Mouse (Mus musculus): Measurements from ENCODE around the gene Fam181a. TPM values are rescaled to one million over a fixed set of nuclear protein-coding genes. Genes with fewer than 3 reads are reported as not detected.

Gene Fam181a
- total and polyA plus RNA-seq, 2 experiments from 2014 or later = 8.9 to 11.2 TPM

GRCm38 (mm10) chr12:103352735-103353134 is 42.0 kb downstream of the Fam181a start:
- 93% methylated on average over 6 of the region's 6 CpGs for WGBS
- Histone ChIP-seq H3K27ac (ENCODE audit: low read depth, low read length) (no peak overlapping the region), H3K4me2 (ENCODE audit: low read depth, low read length, poor library complexity, severe bottlenecking) (no peak overlapping the region), H3K27me3 (ENCODE audit: insufficient read depth, low read length) (no peaks in the 10 kb centered on the region), H3K9me3 (ENCODE audit: low read length) (no peaks in the 10 kb centered on the region), H3K36me3 (ENCODE audit: insufficient read depth, low read length) (no peaks in the 10 kb centered on the region), H3K9ac (replicated peaks; ENCODE audit: low read length, poor library complexity, severe bottlenecking) (no peak overlapping the region), H3K4me3 (ENCODE audit: low read depth, low read length) (no peak overlapping the region), H3K4me1 (ENCODE audit: insufficient read depth, low read length) (no peaks in the 10 kb centered on the region)
- DNase-seq (ENCODE audit: low spot score) (no peak), ATAC-seq (ENCODE audit: low FRiP score) (no peak)
- TF ChIP-seq CTCF (IDR thresholded peaks at IDR 0.05) = no peak

- no peaks in the 10 kb centered on the region for H3K9me3 ChIP-seq (ENCODE audit: low read length)
- H3K27me3 ChIP-seq (ENCODE audit: insufficient read depth, low read length) = no peaks in the 10 kb centered on the region
- no peak overlapping the region for H3K9ac ChIP-seq (replicated peaks; ENCODE audit: low read length, poor library complexity, severe bottlenecking)
- ATAC-seq (ENCODE audit: low FRiP score) = peak; percentile 58
- no peak overlapping the region for H3K4me2 ChIP-seq (ENCODE audit: low read depth, low read length, poor library complexity, severe bottlenecking)
- H3K4me1 ChIP-seq (ENCODE audit: insufficient read depth, low read length) = no peaks in the 10 kb centered on the region
- peak; percentile 56 for TF ChIP-seq CTCF (IDR thresholded peaks at IDR 0.05)
- DNase-seq (ENCODE audit: low spot score) = peak; percentile 79
- no peak overlapping the region for H3K27ac ChIP-seq (ENCODE audit: low read depth, low read length)
- 9% methylated on average over 5 of the region's 5 CpGs for WGBS
- H3K36me3 ChIP-seq (ENCODE audit: insufficient read depth, low read length) = no peaks in the 10 kb centered on the region
- no peak overlapping the region for H3K4me3 ChIP-seq (ENCODE audit: low read depth, low read length)
Measured at GRCm38 (mm10) chr12:103353538-103353937, 42.8 kb downstream of the Fam181a start.

- Histone ChIP-seq H3K27ac (ENCODE audit: low read depth, low read length) (no peak within 1 kb of the TSS), H3K4me1 (ENCODE audit: insufficient read depth, low read length) (no peaks in the 10 kb centered on the region), H3K9ac (replicated peaks; ENCODE audit: low read length, poor library complexity, severe bottlenecking) (no peak within 1 kb of the TSS), H3K4me3 (ENCODE audit: low read depth, low read length) (no peak within 1 kb of the TSS), H3K27me3 (ENCODE audit: insufficient read depth, low read length) (no peaks in the 10 kb centered on the region), H3K36me3 (ENCODE audit: insufficient read depth, low read length) (no peaks in the 10 kb centered on the region), H3K9me3 (ENCODE audit: low read length) (no peaks in the 10 kb centered on the region), H3K4me2 (ENCODE audit: low read depth, low read length, poor library complexity, severe bottlenecking) (no peak within 1 kb of the TSS)
- WGBS = 68% methylated on average over 14 of the region's 14 CpGs
- ATAC-seq (ENCODE audit: low FRiP score) (no peak), DNase-seq (ENCODE audit: low spot score) (no peak)
- TF ChIP-seq CTCF (IDR thresholded peaks at IDR 0.05) = no peak
Measured at GRCm38 (mm10) chr12:103355746-103356414, 45.1 kb downstream of the Fam181a start, which contains the start of gene Asb2. Gene Asb2, minus strand, starts transcription at chr12:103356001.

GRCm38 (mm10) chr12:103356415-103356748 is 45.6 kb downstream of the Fam181a start:
- no peaks in the 10 kb centered on the region for H3K4me1 ChIP-seq (ENCODE audit: insufficient read depth, low read length)
- no peaks in the 10 kb centered on the region for H3K27me3 ChIP-seq (ENCODE audit: insufficient read depth, low read length)
- DNase-seq (ENCODE audit: low spot score) (no peak), ATAC-seq (ENCODE audit: low FRiP score) (no peak)
- H3K27ac ChIP-seq (ENCODE audit: low read depth, low read length) = no peak overlapping the region
- no peak overlapping the region for H3K4me3 ChIP-seq (ENCODE audit: low read depth, low read length)
- H3K4me2 ChIP-seq (ENCODE audit: low read depth, low read length, poor library complexity, severe bottlenecking) = no peak overlapping the region
- H3K36me3 ChIP-seq (ENCODE audit: insufficient read depth, low read length) = no peaks in the 10 kb centered on the region
- H3K9ac ChIP-seq (replicated peaks; ENCODE audit: low read length, poor library complexity, severe bottlenecking) = no peak overlapping the region
- TF ChIP-seq CTCF (IDR thresholded peaks at IDR 0.05) = no peak
- no peaks in the 10 kb centered on the region for H3K9me3 ChIP-seq (ENCODE audit: low read length)
- WGBS = 89% methylated on average over 4 of the region's 4 CpGs

- no peak for TF ChIP-seq CTCF (IDR thresholded peaks at IDR 0.05)
- no peak overlapping the region for H3K9ac ChIP-seq (replicated peaks; ENCODE audit: low read length, poor library complexity, severe bottlenecking)
- H3K9me3 ChIP-seq (ENCODE audit: low read length) = no peaks in the 10 kb centered on the region
- no peak for DNase-seq (ENCODE audit: low spot score)
- H3K4me3 ChIP-seq (ENCODE audit: low read depth, low read length) = no peak overlapping the region
- no peak for ATAC-seq (ENCODE audit: low FRiP score)
- 75% methylated on average over 8 of the region's 8 CpGs for WGBS
- no peak overlapping the region for H3K27ac ChIP-seq (ENCODE audit: low read depth, low read length)
- no peaks in the 10 kb centered on the region for H3K4me1 ChIP-seq (ENCODE audit: insufficient read depth, low read length)
- no peaks in the 10 kb centered on the region for H3K27me3 ChIP-seq (ENCODE audit: insufficient read depth, low read length)
- H3K36me3 ChIP-seq (ENCODE audit: insufficient read depth, low read length) = no peaks in the 10 kb centered on the region
- no peak overlapping the region for H3K4me2 ChIP-seq (ENCODE audit: low read depth, low read length, poor library complexity, severe bottlenecking)
Measured at GRCm38 (mm10) chr12:103358216-103358615, 47.4 kb downstream of the Fam181a start.

- Histone ChIP-seq H3K36me3 (ENCODE audit: insufficient read depth, low read length) (no peaks in the 10 kb centered on the region), H3K27me3 (ENCODE audit: insufficient read depth, low read length) (no peaks in the 10 kb centered on the region), H3K4me1 (ENCODE audit: insufficient read depth, low read length) (no peaks in the 10 kb centered on the region), H3K4me2 (ENCODE audit: low read depth, low read length, poor library complexity, severe bottlenecking) (no peak overlapping the region), H3K4me3 (ENCODE audit: low read depth, low read length) (no peak overlapping the region), H3K27ac (ENCODE audit: low read depth, low read length) (no peak overlapping the region), H3K9me3 (ENCODE audit: low read length) (no peaks in the 10 kb centered on the region), H3K9ac (replicated peaks; ENCODE audit: low read length, poor library complexity, severe bottlenecking) (no peak overlapping the region)
- 65% methylated on average over 4 of the region's 4 CpGs for WGBS
- ATAC-seq (ENCODE audit: low FRiP score) (no peak), DNase-seq (ENCODE audit: low spot score) (no peak)
- TF ChIP-seq CTCF (IDR thresholded peaks at IDR 0.05) = no peak
Measured at GRCm38 (mm10) chr12:103358951-103359801, 48.4 kb downstream of the Fam181a start.
